Mouse (Mus musculus) heart, postnatal 0 days (tissue): ENCODE measurements around the gene Acbd6. TPM values are rescaled to one million over a fixed set of nuclear protein-coding genes. Genes with fewer than 3 reads are reported as not detected.

Experiments
- ATAC-seq: fragments of 200-750 bp; cut with Nextera tagmentation; 2 replicates; pipeline ENCODE4 v1.8.0; 2017; ENCODE audit warnings: low read depth, moderate number of reproducible peaks, moderate library complexity; ENCODE audit not compliant: insufficient read depth
- DNase-seq: peaks from one replicate; pipeline ENCODE4 v3.0.0-alpha.2; 2016; ENCODE audit warnings: low spot score
- H3K27ac ChIP-seq: fragments of 300-500 bp; sonication (generic); 2 replicates; pipeline ENCODE4 v1.5.1; 2014; ENCODE audit warnings: low read depth, mild to moderate bottlenecking
- H3K27me3 ChIP-seq: fragments of 300-500 bp; sonication (generic); 2 replicates; pipeline ENCODE4 v1.6.1; 2014; ENCODE audit warnings: low read length, mixed read lengths; ENCODE audit not compliant: control insufficient read depth, insufficient read depth
- H3K36me3 ChIP-seq: fragments of 300-500 bp; sonication (generic); replicated peaks from 2 replicates; pipeline ENCODE4 v1.6.1; 2014; ENCODE audit warnings: low read length, mixed read lengths; ENCODE audit not compliant: control insufficient read depth, insufficient read depth
- H3K4me1 ChIP-seq: fragments of 300-500 bp; sonication (generic); 2 replicates; pipeline ENCODE4 v1.6.1; 2014; ENCODE audit warnings: antibody characterized with exemption; ENCODE audit not compliant: control insufficient read depth, insufficient read depth
- H3K4me2 ChIP-seq: fragments of 300-500 bp; sonication (generic); 2 replicates; pipeline ENCODE4 v1.6.1; 2014; ENCODE audit warnings: low read depth, mild to moderate bottlenecking, low read length, moderate library complexity
- H3K4me3 ChIP-seq: fragments of 300-500 bp; sonication (generic); 2 replicates; pipeline ENCODE4 v1.5.1; 2014; ENCODE audit warnings: low read depth, low read length
- H3K9ac ChIP-seq: fragments of 300-500 bp; sonication (generic); replicated peaks from 2 replicates; pipeline ENCODE4 v1.6.1; 2014; ENCODE audit warnings: low read depth, low read length, mixed read lengths
- H3K9me3 ChIP-seq: fragments of 300-500 bp; sonication (generic); replicated peaks from 2 replicates; pipeline ENCODE4 v1.6.1; 2016; ENCODE audit warnings: low read length; ENCODE audit not compliant: control insufficient read depth
- CTCF ChIP-seq: IDR thresholded peaks from 2 replicates; pipeline ENCODE4 v1.5.1; 2016; ENCODE audit warnings: antibody characterized with exemption, control low read depth, low read depth
- EP300 ChIP-seq: IDR thresholded peaks from 2 replicates; pipeline ENCODE4 v1.6.1; 2016; ENCODE audit warnings: antibody characterized with exemption, low read depth
- WGBS: fragments of 180-500 bp; shearing (Covaris S2); extraction: QIAGEN DNeasy Blood & Tissue Kit; methylation state at CpG from one replicate; pipeline ENCODE4 v1.1.7; 2014; 5-methylcytosine and 5-hydroxymethylcytosine counted together
- polyA plus RNA-seq: library from polyadenylated mRNA; unstranded; fragments of >200 nt; fragmentation: Nextera tagmentation; extraction: Ambion mirVana; gene quantifications from 2 replicates; pipeline ENCODE4 v1.2.1, GENCODE M21; 2015
- total RNA-seq: library from RNA; depleted of rRNA; stranded (reverse); fragments of >200 nt; gene quantifications from 2 replicates; pipeline ENCODE4 v1.2.3, GENCODE M21; 2014; ENCODE audit warnings: low replicate concordance

The Acbd6 gene
- total and polyA plus RNA-seq, 2 experiments from 2014 or later: 55.0 to 63.6 TPM

- ATAC-seq (no peak), DNase-seq (no peak)
- Histone ChIP-seq H3K4me2 (no peak overlapping the region), H3K9me3 (no peaks in the 10 kb centered on the region), H3K4me3 (no peak overlapping the region), H3K9ac (no peak overlapping the region), H3K36me3 (no peaks in the 10 kb centered on the region), H3K27me3 (peaks cover 6% of the 10 kb centered on the region; the same call in 1 of the 2 replicates), H3K4me1 (no peaks in the 10 kb centered on the region), H3K27ac (no peak overlapping the region)
- no peak for TF ChIP-seq CTCF
These were observed 157.4 kb downstream of the Acbd6 start for GRCm38 (mm10) chr1:155715366-155715765.

GRCm38 (mm10) chr1:155717301-155717700, 159.4 kb downstream of the Acbd6 start:
- Histone ChIP-seq H3K9me3 (no peaks in the 10 kb centered on the region), H3K27ac (no peak overlapping the region), H3K27me3 (peaks cover 16% of the 10 kb centered on the region; the same call in 1 of the 2 replicates), H3K4me1 (no peaks in the 10 kb centered on the region), H3K4me3 (no peak overlapping the region), H3K36me3 (no peaks in the 10 kb centered on the region), H3K9ac (no peak overlapping the region), H3K4me2 (no peak overlapping the region)
- no peak for DNase-seq
- TF ChIP-seq EP300 (no peak), CTCF (no peak)
- no peak for ATAC-seq
- WGBS: 89% methylated on average over 12 of the region's 12 CpGs

DNA sequence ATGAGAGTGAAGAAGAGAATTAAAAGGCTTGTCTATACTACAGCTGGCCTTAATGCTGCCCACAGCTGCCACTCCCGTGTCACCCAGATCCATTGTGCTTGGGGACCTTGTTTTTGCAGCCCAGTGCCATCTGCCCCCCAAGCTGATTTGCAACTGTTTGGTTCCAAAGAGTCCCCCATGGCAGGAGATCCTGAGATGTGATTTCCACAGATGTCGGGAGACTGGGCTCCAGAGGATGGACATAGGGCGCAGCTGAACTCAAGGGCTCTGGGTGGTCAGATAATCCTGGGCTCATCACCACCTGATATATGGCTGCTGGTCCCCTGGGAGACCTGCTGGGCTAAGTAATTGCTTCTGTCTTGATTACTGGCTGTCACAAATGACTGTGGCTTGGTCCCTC, 160.9 kb downstream of the Acbd6 start:
- Histone ChIP-seq H3K9ac (no peak overlapping the region), H3K27me3 (peaks cover 29% of the 10 kb centered on the region), H3K36me3 (no peaks in the 10 kb centered on the region), H3K27ac (no peak overlapping the region), H3K4me2 (no peak overlapping the region), H3K9me3 (no peaks in the 10 kb centered on the region), H3K4me3 (no peak overlapping the region), H3K4me1 (no peaks in the 10 kb centered on the region)
- WGBS: 75% methylated on average over 3 of the region's 3 CpGs
- DNase-seq (no peak), ATAC-seq (no peak)
- TF ChIP-seq CTCF (no peak), EP300 (no peak)

- H3K4me1 ChIP-seq: no peaks in the 10 kb centered on the region
- H3K4me2 ChIP-seq: no peak overlapping the region
- no peak overlapping the region for H3K9ac ChIP-seq
- H3K9me3 ChIP-seq: no peaks in the 10 kb centered on the region
- TF ChIP-seq EP300 (no peak), CTCF (no peak)
- no peak overlapping the region for H3K27ac ChIP-seq
- peaks cover 30% of the 10 kb centered on the region for H3K27me3 ChIP-seq
- DNase-seq (no peak), ATAC-seq (no peak)
- 37% methylated on average over 5 of the region's 5 CpGs for WGBS
- H3K36me3 ChIP-seq: no peaks in the 10 kb centered on the region
- H3K4me3 ChIP-seq: no peak overlapping the region
These were observed 162.1 kb downstream of the Acbd6 start for GRCm38 (mm10) chr1:155720006-155720405.

DNA sequence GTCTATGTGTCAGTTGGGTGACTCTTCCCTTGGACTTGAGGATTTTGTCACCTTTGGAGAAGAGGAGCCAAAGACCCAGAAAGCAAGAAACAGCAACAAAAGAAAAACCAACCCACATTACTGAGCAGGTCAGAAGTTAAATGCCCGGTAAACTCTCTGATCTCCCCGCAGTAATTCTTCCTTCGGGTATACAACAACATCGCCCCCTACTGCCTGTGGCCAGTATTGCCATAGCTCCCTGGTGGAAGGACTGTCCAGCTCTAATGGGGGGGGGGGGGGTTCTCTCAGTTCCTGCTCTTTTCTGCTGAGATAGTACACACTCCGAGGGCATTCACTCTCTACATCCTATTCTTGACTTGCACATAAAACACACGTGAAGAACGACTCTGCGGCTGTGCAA, 163.5 kb downstream of the Acbd6 start:
- no peak overlapping the region for H3K9ac ChIP-seq
- H3K4me2 ChIP-seq: no peak overlapping the region
- peak; percentile 50 for TF ChIP-seq CTCF
- no peak for TF ChIP-seq EP300
- no peak overlapping the region for H3K4me3 ChIP-seq
- no peaks in the 10 kb centered on the region for H3K9me3 ChIP-seq
- H3K27me3 ChIP-seq: peaks cover 36% of the 10 kb centered on the region
- H3K4me1 ChIP-seq: no peaks in the 10 kb centered on the region
- H3K36me3 ChIP-seq: no peaks in the 10 kb centered on the region
- ATAC-seq (no peak), DNase-seq (no peak)
- 39% methylated on average over 8 of the region's 8 CpGs for WGBS
- H3K27ac ChIP-seq: no peak overlapping the region

GRCm38 (mm10) chr1:155722185-155722584, 164.3 kb downstream of the Acbd6 start:
- under 1% methylated on average over 13 of the region's 13 CpGs for WGBS
- no peak overlapping the region for H3K4me2 ChIP-seq
- DNase-seq: peak; percentile 63
- no peak overlapping the region for H3K27ac ChIP-seq
- no peak overlapping the region for H3K9ac ChIP-seq
- no peak for TF ChIP-seq CTCF
- H3K4me1 ChIP-seq: no peaks in the 10 kb centered on the region
- H3K9me3 ChIP-seq: no peaks in the 10 kb centered on the region
- H3K4me3 ChIP-seq: no peak overlapping the region
- peak; percentile 78 for ATAC-seq
- peaks cover 40% of the 10 kb centered on the region for H3K27me3 ChIP-seq
- H3K36me3 ChIP-seq: no peaks in the 10 kb centered on the region
